Mouse (Mus musculus) thymus, adult 2 months (tissue): Measurements from ENCODE around the gene Fanci. TPM values are rescaled to one million over a fixed set of nuclear protein-coding genes. Genes with fewer than 3 reads are reported as not detected.
A peak's percentile ranks its signal among the peaks of the same experiment; 100 is the strongest.

Experiments
- DNase-seq: peaks from one replicate; pipeline ENCODE4 v3.0.0; 2021
- H3K27ac ChIP-seq: fragments of 200-500 bp; 2 replicates; pipeline ENCODE4 v1.5.1; 2012; ENCODE audit warnings: low read length, control low read depth; ENCODE audit not compliant: control insufficient read depth, insufficient read depth
- H3K27me3 ChIP-seq: fragments of 200-500 bp; 2 replicates; pipeline ENCODE4 v1.6.1; 2012; ENCODE audit warnings: mild to moderate bottlenecking, low read length, moderate library complexity, mixed read lengths; ENCODE audit not compliant: control insufficient read depth, insufficient read depth
- H3K36me3 ChIP-seq: fragments of 200-500 bp; 2 replicates; pipeline ENCODE4 v1.6.1; 2012; ENCODE audit warnings: mild to moderate bottlenecking, low read length, moderate library complexity; ENCODE audit not compliant: control insufficient read depth, insufficient read depth
- H3K4me1 ChIP-seq: fragments of 200-500 bp; replicated peaks from 2 replicates; pipeline ENCODE4 v1.6.1; 2012; ENCODE audit warnings: low read length; ENCODE audit not compliant: control insufficient read depth, insufficient read depth
- H3K4me3 ChIP-seq: fragments of 200-500 bp; 2 replicates; pipeline ENCODE4 v1.5.1; 2012; ENCODE audit warnings: mild to moderate bottlenecking, low read length, control low read depth, moderate library complexity; ENCODE audit not compliant: control insufficient read depth, insufficient read depth
- CTCF ChIP-seq: fragments of 200-500 bp; IDR thresholded peaks from 2 replicates; pipeline ENCODE4 v1.5.1; 2012; ENCODE audit warnings: mild to moderate bottlenecking, control low read depth, low read length, moderate library complexity, borderline replicate concordance; ENCODE audit not compliant: control insufficient read depth, poor library complexity, insufficient read depth; ENCODE audit errors: extremely low read depth
- POLR2A ChIP-seq: fragments of 200-500 bp; IDR thresholded peaks from 2 replicates; pipeline ENCODE4 v1.6.1; 2012; ENCODE audit warnings: mild to moderate bottlenecking, low read length, control low read depth, moderate library complexity; ENCODE audit not compliant: control insufficient read depth, poor library complexity, insufficient read depth; ENCODE audit errors: extremely low read depth
- WGBS: fragments of 180-500 bp; shearing (Covaris S2); methylation state at CpG from one replicate; pipeline ENCODE4 v1.1.7; 2018; 5-methylcytosine and 5-hydroxymethylcytosine counted together
- polyA plus RNA-seq: library from polyadenylated mRNA; depleted of rRNA; stranded (reverse); fragments of >200 nt; gene quantifications from 2 replicates; pipeline ENCODE4 v1.2.3, GENCODE M21; 2012

The Fanci gene
- polyA plus RNA-seq, 1 experiment = 7.8 TPM

DNA sequence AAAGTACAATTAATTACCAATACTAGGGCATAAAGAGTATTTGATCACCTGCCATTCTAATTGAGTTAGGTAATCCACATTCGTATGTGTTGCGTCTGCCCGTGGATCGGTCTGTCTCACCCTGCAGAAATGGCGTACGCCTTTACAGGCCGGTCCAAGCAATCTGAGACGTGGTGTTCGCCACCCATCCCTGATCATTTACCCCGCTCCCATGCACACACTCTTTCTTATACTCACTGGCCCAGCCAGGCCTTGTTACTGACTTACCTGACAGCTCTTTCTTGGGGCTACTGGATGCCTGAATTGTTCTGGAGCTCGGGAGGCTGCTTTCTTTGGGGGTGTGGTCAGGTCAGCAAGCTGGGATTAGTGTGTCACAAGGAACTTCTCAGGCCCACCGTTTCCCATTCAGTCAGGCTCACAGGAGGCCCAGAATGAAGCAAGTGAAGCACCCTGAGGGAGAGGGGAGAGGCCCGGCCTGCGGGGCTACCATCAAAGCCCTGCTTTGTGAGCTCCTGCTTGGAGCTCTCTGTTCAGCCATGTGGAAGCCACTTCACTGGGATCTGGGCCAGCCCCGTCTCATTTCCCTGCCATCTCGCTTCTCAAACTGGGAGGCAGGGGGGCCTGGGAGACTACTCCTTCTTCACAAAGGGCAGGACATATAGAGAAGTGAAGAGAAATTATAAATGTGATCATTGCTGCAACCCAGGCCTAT, 5.2 kb upstream of the Fanci start, which contains the start of gene Rlbp1:
Gene Rlbp1, minus strand, starts transcription at position 627 of the 712 bp plus-strand sequence.
- H3K4me1 ChIP-seq = no peaks in the 10 kb centered on the region
- WGBS = 94% methylated on average over 16 of the region's 16 CpGs
- no peaks in the 10 kb centered on the region for H3K27me3 ChIP-seq
- TF ChIP-seq CTCF (no peak), POLR2A (no peak)
- H3K4me3 ChIP-seq = no peak within 1 kb of the TSS
- H3K27ac ChIP-seq = no peak within 1 kb of the TSS
- H3K36me3 ChIP-seq = no peaks in the 10 kb centered on the region
- no peak for DNase-seq

- no peak for DNase-seq
- TF ChIP-seq POLR2A = no peak
- H3K4me3 ChIP-seq = no peak overlapping the region
- no peaks in the 10 kb centered on the region for H3K36me3 ChIP-seq
- 86% methylated on average over 8 of the region's 8 CpGs for WGBS
- H3K27me3 ChIP-seq = no peaks in the 10 kb centered on the region
- no peak overlapping the region for H3K27ac ChIP-seq
- no peaks in the 10 kb centered on the region for H3K4me1 ChIP-seq
Observed at GRCm38 (mm10) chr7:79387140-79387539, 4.6 kb upstream of the Fanci start.

- TF ChIP-seq POLR2A (no peak), CTCF (no peak)
- 80% methylated on average over 7 of the region's 7 CpGs for WGBS
- Histone ChIP-seq H3K27ac (no peak overlapping the region), H3K4me3 (no peak overlapping the region), H3K36me3 (no peaks in the 10 kb centered on the region), H3K27me3 (no peaks in the 10 kb centered on the region), H3K4me1 (peaks cover 2% of the 10 kb centered on the region)
- DNase-seq = no peak
Observed at GRCm38 (mm10) chr7:79387991-79388390, 3.7 kb upstream of the Fanci start.

GRCm38 (mm10) chr7:79388671-79389206, 3.0 kb upstream of the Fanci start:
- Histone ChIP-seq H3K27me3 (no peaks in the 10 kb centered on the region), H3K4me1 (peaks cover 2% of the 10 kb centered on the region), H3K36me3 (no peaks in the 10 kb centered on the region), H3K4me3 (no peak overlapping the region), H3K27ac (no peak overlapping the region)
- WGBS = 96% methylated on average over 7 of the region's 7 CpGs
- TF ChIP-seq CTCF = no peak
- no peak for DNase-seq

- no peak for DNase-seq
- Histone ChIP-seq H3K27ac (no peak overlapping the region), H3K4me1 (peaks cover 2% of the 10 kb centered on the region), H3K4me3 (no peak overlapping the region), H3K27me3 (no peaks in the 10 kb centered on the region), H3K36me3 (no peaks in the 10 kb centered on the region)
- WGBS = 96% methylated on average over 5 of the region's 5 CpGs
- TF ChIP-seq CTCF (no peak), POLR2A (no peak)
Observed at GRCm38 (mm10) chr7:79390141-79390708, 1.5 kb upstream of the Fanci start.

- TF ChIP-seq CTCF (no peak), POLR2A (no peak)
- no peak for DNase-seq
- peak overlapping the region; percentile 83 for H3K4me3 ChIP-seq
- no peak overlapping the region; the same call in 1 of the 2 replicates for H3K27ac ChIP-seq
- 25% methylated on average over 3 of the region's 3 CpGs for WGBS
- peaks cover 2% of the 10 kb centered on the region for H3K4me1 ChIP-seq
- H3K36me3 ChIP-seq = no peaks in the 10 kb centered on the region
- H3K27me3 ChIP-seq = no peaks in the 10 kb centered on the region
Observed at GRCm38 (mm10) chr7:79391471-79391870, 258 bp upstream of the Fanci start.

DNA sequence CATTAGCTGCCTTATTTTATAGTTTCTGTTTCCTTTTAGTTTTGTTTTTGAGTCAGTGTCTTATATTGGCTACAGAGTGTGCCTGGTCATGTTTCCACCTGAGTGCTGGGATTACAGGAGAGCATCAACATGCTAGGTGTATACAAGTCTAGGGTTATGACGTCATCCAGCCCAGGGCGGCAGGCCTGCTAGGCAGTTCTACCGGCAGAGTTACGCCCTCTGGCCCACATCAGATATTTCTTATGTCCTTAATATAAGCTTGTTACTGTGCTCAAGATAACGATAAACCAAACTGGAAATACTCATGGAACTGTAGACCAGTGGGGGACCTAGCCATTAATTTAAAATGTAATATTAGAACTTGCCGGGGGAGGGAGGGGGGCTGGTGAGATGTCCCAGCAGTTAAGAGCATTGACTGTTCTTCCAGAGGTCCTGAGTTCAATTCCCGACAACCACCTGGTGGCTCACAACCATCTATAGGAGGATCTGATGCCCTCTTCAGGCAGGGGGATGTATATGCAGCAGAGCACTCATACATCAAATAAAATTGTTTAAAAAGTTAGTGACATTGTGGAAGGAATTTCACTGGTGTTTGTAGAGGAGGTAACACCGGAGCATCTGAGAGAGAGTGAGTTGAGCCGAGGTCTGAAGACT, 1.3 kb downstream of the Fanci start:
- WGBS = 37% methylated on average over 9 of the region's 9 CpGs
- Histone ChIP-seq H3K4me3 (no peak overlapping the region), H3K4me1 (peaks cover 2% of the 10 kb centered on the region), H3K27me3 (no peaks in the 10 kb centered on the region), H3K36me3 (no peaks in the 10 kb centered on the region), H3K27ac (no peak overlapping the region)
- peak; percentile 23 for DNase-seq
- TF ChIP-seq POLR2A = no peak
- no peak for TF ChIP-seq CTCF
